Mouse (Mus musculus) heart, postnatal 10 days (tissue): ENCODE results near the gene Olfr324. TPM values are rescaled to one million over a fixed set of nuclear protein-coding genes. Genes with fewer than 3 reads are reported as not detected.

ENCODE experiments used
- DNase-seq, 2 experiments: peaks; one replicate each; pipeline ENCODE4 v3.0.0; 2021
- intact Hi-C: fragments of 180-260 bp; cut with DNase I; formaldehyde crosslinking; loops from one replicate; pipeline ENCODE4 v1.15.1; 2025
- total RNA-seq, 2 experiments: library from RNA; stranded (reverse); gene quantifications; 2 replicates each; pipeline ENCODE4 v1.2.3; 2021

The Olfr324 gene
- total RNA-seq, result not detected

DNA sequence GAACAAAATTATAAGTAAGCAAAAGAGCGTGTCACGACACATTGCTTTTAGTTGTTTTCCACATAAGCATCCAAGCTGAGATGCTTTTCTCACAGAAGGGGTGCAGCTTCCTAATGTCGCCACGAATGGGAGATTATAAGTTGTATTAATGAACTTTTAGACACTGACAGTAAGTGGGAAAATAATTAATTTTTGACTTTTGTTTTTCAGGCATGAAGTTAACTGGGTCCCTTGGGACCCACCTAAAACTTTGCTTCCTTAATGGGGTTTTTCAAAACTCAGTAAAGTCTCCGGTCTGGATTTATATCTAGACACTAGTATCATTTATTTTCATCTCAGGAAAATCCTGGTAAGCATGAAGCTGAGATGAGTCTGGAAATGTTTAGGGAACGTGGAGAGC, at the start of gene Olfr324:
Olfr324 (plus strand) TSS at position 301 of the 400 bp plus-strand sequence.
- no peak for DNase-seq
- intact Hi-C loops, result no loop called here

DNA sequence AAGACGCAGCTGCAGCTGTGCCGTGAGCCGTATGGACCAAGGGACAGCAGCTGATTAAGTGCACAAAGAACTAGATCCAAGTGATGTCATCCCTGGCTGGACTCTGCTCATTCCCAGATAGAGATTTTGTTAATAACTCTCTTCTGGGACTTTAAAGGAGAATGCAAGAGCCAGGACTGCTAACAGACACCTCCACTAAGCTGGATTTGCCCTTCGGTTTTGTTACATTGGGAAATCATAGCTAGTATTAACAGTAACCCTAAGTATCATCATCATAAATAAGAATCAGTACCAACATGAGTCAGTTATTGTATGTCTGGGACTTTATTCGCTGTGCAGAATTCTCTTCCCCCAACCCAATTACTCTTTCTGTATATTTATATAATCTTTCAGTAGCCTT, 48.6 kb upstream of the Olfr324 start, which contains the start of gene Olfr329-ps:
Olfr329-ps (minus strand) TSS at position 101 of the 400 bp plus-strand sequence.
- peak; percentile 6 to 22 for DNase-seq
- intact Hi-C loops, result no loop called here

DNA sequence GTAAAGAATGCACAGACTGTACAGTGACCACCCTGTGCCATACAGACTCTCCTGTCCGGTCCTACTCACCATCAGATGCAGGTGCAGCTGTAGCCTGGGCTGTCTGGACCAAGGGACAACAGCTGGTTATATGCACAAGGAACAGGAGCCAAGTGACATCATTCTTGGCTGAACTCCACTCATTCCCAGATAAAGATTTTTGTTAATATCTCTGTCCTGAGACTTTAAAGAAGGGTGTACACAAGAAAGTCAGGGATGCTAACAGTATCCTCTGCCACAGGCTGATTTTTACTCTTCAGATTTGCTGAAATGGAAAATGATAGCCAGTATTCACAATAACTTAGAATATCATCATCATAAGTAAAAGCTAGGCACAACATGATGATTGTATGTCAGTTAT, 39.4 kb upstream of the Olfr324 start, which contains the start of gene Olfr328:
Olfr328 (minus strand) TSS at position 101 of the 400 bp plus-strand sequence.
- no peak for DNase-seq
- intact Hi-C loops, result no loop called here

DNA sequence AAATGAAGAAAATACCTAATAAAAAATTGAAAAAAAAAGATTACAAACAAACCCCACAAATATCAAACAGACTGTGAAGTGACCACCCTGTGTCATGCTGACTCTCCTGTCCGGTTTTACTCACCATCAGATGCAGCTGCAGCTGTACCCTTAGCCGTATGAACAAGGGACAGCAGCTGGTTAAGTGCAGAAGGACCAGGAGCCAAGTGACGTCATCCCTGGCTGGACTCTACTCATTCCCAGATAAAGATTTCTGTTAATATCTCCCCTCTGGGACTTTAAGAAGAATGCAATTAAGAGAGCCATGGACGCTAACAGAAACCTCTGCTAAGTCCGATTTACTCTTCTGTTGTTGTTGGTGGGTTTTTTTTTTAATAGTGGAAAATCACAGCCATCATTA, 24.5 kb upstream of the Olfr324 start, which contains the start of gene Olfr224:
Olfr224 (minus strand) TSS at position 149 of the 400 bp plus-strand sequence.
- intact Hi-C loops, result no loop called here
- peak; percentile 27 to 49 for DNase-seq

DNA sequence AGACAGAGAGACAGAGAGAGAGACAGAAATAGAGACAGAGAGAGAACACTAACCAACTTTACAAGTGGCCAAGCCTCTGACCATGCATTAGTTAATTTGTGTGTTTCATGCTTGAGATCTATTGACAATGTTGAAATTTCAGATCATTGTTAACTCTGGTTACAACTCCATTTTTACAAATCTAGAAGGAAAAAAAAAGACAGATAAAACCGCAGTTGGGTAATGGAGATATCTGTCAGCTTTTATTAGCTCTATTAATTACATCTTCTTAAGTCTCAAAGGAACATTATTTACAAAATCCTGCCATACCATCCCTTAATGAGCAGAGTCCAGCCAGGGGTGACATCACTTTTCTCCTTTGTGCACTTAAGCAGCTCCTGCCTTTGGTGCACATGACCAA, 17.5 kb upstream of the Olfr324 start, which contains the start of gene Olfr325:
Olfr325 (plus strand) TSS at position 301 of the 400 bp plus-strand sequence.
- intact Hi-C loops, result no loop called here
- DNase-seq, result no peak

DNA sequence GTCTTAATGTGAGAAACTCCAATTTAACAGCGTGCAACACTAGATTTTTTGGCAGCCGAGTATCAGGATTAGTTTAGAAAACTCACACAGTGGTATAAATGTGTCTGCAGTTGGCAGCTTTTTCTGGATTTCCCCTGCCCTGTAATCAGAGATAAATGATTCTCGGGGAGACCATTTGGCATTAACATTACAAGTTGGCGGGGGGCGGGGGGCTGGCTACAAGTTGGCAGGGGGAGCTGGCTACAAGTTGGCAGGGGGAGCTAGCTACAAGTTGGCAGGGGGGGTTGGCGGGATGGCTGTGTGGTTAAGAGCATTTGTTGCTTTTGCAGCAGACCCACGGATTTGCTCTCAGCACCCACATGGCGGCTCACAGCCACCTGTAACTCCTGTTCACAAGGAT, 16.3 kb upstream of the Olfr324 start:
- intact Hi-C loops, result no loop called here
- no peak for DNase-seq

DNA sequence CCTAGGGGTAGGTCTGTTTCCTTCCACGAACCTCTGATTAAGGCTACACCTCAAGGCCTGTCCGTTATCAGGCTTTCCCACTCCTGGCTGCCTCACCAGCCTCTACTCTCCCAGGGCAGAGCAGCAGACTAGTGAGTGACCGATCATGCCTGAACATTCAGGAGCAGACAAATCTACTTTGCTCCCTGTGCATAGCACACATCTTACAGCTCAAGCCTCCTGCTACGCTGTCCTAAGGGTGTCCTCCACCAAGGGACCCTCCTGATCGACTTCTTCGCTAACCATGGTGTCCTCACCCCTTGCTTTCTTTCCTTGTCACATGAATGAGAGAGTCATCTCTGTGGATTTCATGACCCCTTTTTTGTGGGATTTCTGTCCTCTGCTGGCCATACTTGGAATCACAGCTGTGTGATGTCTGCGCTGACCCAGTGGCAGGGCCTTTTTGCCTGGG, 7.0 kb upstream of the Olfr324 start:
- DNase-seq, result peak; percentile 35 to 71
- intact Hi-C loops, result loop anchor here (2.0 to 5.0 kb wide), 3 partner anchors 185 to 351 kb away; no protein-coding TSS in a partner anchor

DNA sequence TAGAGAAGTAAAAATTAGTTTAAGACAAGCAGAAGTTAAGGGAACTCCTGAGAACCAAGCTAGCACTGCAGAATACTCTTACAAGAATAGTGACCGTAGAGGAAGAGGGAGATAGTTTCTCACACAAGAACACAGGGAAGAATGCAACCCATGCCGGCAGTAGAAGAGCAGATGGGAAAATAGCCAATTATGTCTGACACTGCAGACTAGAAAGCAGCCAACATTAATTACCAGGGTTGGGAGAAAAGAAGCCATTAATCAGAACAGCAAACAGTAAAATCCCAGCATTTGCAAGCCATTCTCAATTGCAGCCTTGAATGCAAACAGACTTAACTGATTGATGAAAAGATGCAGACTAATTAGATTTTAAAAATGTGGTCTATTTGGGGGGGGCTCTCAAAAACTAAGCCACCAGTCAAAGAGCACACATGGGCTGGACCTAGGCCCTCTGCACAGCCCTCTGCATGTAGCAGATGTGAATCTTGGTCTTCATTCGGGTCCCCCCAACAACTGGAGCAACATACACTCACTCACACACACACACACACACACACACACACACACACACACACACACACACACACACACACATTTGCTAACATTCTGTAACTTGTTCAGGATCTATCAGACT, 6.2 kb upstream of the Olfr324 start:
- DNase-seq, result no peak
- intact Hi-C loops, result loop anchor here (2.0 to 5.0 kb wide), 3 partner anchors 186 to 351 kb away; no protein-coding TSS in a partner anchor

DNA sequence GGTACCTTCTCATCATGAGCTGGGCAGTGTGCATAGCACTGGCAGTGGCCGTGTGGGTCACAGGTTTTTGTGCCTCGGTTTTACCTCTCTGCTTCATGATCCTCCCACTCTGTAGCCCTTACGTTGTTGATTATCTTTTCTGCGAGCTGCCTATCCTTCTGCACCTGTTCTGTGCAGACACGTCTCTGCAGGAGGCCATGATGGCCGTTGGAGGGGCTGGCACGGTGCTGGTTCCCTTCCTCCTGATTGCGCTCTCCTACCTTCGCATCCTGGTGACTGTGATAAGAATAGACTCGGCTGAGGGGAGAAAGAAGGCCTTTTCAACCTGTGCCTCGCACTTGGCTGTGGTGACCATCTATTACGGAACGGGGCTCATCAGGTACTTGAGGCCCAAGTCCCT, 2.9 kb downstream of the Olfr324 start:
- intact Hi-C loops, result no loop called here
- DNase-seq, result no peak

DNA sequence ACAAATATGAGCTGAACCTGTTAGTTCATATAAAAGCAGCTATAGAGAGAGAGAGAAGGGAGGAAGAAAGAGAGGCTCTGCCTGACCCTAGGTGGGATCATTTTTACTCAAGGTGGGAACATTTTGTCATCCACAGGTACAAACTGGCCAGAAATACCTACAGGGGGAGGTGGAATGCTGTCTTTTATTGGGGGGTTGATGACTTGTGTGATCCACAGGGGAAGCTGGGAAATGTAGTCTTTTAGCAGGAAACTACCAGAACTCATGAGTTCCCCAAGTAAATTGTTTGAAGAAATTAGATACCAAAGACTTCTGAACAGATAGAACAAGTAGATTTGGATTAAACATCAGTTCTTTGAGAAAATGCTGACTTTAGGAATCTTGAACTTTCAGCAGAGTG, 7.1 kb downstream of the Olfr324 start:
- intact Hi-C loops, result no loop called here
- DNase-seq, result no peak

DNA sequence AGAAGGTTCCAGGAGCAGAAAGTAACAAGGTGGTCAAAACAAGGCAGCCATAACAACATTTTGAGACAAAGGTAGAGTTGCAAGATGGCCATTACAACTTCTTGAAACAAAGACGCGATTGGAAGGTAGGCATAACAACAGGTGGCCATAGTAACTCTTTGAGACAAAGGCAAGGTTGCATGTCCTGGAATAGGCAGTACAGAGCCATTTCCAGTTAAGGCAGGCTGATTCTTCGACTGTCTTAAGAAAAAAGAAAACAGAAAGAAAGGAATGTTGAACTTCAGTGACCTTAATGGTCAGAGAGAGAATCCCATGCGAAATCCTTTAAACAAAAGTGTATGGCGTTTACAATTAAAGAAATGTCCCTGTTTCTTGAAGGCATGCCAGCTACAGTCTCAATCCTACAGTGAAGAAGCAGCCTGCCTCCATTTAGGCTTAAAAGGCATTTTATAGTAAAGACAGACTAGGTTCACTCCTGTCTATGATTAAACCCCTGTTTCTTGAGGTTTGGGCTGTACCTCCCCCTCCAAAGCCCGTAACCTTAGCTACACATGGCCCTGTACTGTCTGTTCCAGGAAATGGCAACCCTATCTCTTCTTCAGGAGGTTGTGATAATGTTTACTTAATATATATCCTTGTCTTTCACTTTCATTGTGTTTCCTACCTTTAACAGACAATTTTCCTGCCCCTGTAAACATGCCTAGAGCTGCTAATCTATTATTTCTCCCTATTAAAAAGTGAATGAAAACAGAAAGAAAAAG, 8.1 kb downstream of the Olfr324 start:
- DNase-seq, result no peak
- intact Hi-C loops, result no loop called here

DNA sequence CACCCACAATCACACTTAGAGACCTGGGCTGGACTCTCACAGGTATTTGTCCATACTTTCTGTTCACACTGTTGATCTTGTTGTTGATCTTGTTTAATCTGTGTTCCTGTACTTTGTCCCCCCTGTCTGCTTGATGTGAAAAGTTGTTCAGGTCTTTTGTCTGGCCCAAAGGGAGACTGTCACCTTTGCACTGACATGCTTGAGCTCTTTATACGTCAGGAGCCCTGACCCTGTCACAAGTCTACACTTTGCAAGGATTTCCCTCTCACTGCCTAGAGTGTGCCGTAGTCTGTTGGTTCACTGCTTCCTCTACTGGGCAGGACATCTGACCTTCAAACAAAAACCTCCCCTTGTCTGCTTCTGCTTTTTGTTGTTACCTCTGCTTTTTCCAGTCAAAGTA, 9.8 kb downstream of the Olfr324 start:
- intact Hi-C loops, result no loop called here
- no peak for DNase-seq

DNA sequence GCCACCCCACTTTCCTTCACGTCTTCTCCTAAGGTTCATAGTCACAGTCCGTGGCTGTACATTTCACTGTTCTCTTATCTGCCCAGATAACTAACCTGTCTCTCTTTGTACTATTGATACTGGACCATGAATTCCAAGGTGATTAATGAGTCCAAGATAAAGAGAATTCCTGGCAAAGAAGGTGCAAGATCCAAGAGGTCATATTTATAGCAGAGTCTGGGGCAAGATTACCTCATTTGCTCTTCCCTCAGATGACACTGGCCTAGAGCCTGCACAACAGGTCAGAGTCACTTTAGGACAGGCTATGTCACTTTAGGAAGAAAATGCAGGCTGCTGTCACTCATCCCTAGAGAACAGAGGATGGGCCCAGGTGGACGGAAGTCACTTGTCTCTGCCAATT, 10.3 kb downstream of the Olfr324 start:
- intact Hi-C loops, result no loop called here
- DNase-seq, result no peak

DNA sequence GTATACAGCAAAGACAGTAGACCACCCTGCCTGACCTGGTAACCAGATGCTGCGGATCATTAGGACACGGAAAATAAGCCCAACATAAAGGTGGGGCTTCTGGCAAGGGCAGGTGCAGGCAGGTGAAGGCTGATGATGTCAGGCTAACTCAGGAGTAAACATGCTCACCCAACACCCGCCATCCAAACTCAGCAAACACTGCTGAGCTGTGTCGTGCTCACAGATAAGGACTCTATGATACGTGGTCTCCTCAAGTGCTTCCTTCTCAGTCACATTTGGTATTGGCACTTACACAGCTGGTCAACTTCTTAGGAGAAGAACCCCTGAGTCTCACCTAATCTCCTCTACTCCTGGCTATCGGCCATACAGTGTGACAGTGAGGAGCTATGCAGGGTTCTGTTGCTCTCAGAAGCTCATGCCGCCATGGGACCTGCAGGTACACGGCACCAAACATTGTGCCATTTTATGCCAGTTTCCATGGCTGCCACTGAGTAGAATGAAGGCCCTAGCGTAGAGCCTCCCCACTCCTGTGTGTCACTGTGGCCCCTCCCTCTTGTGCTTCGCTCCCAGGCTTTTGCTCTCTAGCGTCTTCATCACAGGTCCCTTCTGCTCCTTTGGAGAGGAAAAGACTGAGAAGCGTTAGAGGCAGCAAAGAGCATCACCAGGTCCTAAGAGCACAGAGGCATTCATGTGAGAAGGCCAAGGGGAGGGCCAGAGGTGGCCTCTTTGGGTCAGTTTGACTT, 11.4 kb downstream of the Olfr324 start:
- intact Hi-C loops, result no loop called here
- no peak for DNase-seq

DNA sequence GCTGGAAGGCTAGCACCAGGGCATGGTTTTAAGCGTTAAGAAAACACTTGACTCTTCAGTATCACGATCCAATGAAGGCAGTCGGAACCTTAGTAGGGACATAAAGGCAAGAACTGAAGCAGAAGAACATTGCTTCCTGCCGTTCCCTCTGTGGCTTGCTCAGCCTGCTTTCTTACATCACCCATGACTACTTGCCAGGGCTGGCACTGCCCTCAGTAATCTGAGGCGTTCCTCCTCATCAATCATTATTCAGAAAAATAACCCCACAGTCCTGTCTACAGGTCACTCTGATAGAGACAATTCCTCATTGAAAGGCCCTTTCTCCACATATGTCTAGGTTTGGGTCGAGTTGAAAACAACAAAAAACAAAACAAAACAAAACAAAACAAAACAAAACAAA, 12.1 kb downstream of the Olfr324 start:
- DNase-seq, result no peak
- intact Hi-C loops, result no loop called here

DNA sequence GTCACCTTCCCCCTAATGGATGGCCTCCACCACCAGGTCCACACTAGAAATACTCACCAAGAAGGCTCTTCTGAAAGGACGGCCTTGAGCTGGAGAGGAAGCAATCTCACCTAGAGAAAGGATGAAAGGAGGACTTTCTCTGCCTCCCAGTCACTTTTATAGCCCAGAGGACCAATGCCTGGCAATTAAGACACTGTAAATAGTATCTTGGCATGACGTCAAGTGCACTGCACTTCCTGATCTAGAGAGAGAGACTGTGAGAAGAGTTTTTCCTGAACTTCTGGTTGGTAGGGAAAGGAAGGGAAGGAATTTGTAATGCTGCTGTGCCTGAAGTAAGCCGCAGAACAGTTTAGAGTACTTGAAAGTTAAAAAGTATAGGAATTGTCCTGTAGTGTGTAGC, 18.4 kb downstream of the Olfr324 start:
- intact Hi-C loops, result no loop called here
- DNase-seq, result no peak

DNA sequence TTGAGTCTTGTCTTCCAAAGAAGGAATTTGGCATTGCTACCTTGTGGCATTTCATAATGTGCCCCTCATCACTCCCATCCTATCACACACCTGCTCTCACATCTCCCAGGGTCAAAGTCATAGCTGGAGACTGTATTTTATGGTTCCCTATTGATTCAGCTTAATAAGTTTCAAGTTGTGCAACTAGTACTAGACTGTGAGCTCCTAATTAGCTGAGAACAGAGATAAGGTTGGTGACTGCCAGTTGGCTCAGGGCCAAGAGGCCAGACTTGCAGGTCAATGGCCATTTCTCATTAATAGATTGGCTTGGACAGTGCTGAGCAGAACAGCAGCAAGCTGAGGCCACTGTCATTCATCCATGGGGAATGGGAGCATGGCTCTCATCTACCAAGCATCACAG, 19.6 kb downstream of the Olfr324 start:
- intact Hi-C loops, result no loop called here
- no peak for DNase-seq

DNA sequence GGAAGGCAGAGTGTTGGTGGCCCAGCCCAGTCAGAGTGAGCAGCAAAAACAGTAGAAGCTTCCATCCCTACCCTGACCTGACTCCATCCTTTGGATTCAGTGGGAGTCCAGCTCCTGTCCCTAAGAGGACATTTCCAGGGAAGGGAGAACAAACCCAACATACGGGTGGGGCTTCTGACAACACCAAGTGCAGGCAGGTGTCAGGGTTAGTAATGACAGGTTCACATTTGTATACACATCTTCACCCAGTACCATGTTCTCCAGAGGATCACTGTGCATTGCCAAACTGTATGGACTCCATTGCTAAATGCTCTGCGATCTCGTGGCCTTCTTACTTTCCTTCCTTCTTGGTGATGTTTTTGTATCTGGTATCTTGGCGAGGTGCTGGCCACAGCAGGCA, 21.1 kb downstream of the Olfr324 start, which contains the start of gene 2210407C18Rik:
2210407C18Rik (minus strand) TSS at position 101 of the 400 bp plus-strand sequence.
- intact Hi-C loops, result no loop called here
- DNase-seq, result no peak

DNA sequence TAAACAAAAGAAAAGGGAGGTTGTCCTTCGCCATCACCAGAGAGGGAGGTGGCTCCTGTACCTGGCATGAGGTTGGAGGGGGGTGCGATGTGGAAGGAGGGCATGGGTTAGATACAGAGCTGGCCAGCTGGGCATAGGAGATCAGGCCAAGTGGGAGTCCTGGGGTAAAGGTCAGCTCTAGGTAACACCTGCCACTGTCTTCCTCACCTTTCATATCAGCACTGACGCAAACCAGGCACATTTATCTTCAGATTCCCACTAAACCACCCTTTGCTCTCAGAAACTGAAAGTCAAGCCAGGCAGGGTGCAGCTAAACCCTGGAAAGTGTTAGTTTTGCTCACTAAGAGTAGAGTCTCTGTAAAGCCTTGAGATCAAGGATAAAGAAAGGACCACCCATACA, 23.5 kb downstream of the Olfr324 start:
- intact Hi-C loops, result no loop called here
- DNase-seq, result no peak

DNA sequence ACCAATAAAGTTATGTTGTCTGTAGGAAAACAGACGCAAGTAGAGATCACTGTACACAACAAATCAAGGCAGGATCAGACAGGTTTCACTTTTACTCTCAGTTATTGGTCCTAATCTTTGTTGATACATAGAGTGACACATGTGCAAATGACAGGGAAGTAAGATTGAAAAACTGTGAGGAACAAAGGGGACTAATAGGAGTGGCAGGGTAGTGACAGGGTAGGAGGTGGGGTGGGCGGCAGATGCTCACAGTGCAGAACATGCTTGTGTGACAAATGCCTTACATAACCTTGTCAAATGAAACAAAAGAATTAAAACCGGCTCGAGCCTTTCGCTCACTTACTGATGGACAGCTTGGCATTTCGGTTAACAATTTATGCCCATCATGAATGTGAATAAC, 23.9 kb downstream of the Olfr324 start:
- intact Hi-C loops, result no loop called here
- no peak for DNase-seq

DNA sequence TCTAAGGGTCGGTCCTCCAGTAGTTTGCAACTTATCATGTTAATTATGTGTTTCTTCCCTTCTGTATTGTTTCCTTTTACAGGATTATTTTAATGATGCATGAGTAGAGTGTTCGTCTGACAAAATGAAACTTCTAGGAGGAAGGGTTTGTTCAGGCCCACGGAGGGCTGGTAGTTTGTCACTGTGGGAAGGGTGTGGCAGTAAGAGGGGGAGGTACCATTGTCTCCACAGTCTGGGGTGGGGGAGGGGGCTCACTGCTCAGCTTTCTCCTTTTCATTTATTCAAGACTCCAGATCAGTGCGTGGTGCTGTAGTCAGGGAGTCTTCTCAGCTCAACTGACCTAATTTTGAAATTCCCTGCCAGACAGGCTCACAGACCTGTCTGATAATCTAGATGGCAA, 31.2 kb downstream of the Olfr324 start:
- intact Hi-C loops, result no loop called here

More for the DNA sequence above, 31.2 kb downstream of the Olfr324 start:
- DNase-seq, result no peak
